Mouse (Mus musculus): ENCODE data around the gene Coa5.

Coa5 gene

GRCm38 (mm10) chr1:37429366-37430296 lies at the start of gene Coa5, which contains the start of gene Unc50:
TSS of gene Coa5 (minus strand) at chr1:37430103.
TSS of gene Unc50 (plus strand) at chr1:37430139.
- peak; percentile 92 for DNase-seq

- DNase-seq, result peak; percentile 17
These were observed 49.2 kb upstream of the Coa5 start for GRCm38 (mm10) chr1:37479074-37479473.

- no peak for DNase-seq
These were observed 48.5 kb upstream of the Coa5 start for GRCm38 (mm10) chr1:37478416-37478815.

GRCm38 (mm10) chr1:37477928-37478327 lies 48.0 kb upstream of the Coa5 start:
- no peak for DNase-seq

- DNase-seq, result no peak
These were observed 47.3 kb upstream of the Coa5 start for GRCm38 (mm10) chr1:37477250-37477649.

- DNase-seq, result no peak
These were observed 45.4 kb upstream of the Coa5 start for GRCm38 (mm10) chr1:37475312-37475711.

GRCm38 (mm10) chr1:37474634-37475190 lies 44.8 kb upstream of the Coa5 start:
- no peak for DNase-seq

GRCm38 (mm10) chr1:37474046-37474445 lies 44.1 kb upstream of the Coa5 start:
- DNase-seq, result no peak

- DNase-seq, result no peak
These were observed 43.3 kb upstream of the Coa5 start for GRCm38 (mm10) chr1:37473251-37473650.

- no peak for DNase-seq
These were observed 41.6 kb upstream of the Coa5 start for GRCm38 (mm10) chr1:37471179-37472148.

GRCm38 (mm10) chr1:37469007-37469406 lies 39.1 kb upstream of the Coa5 start:
- DNase-seq, result no peak

GRCm38 (mm10) chr1:37467806-37468205 lies 37.9 kb upstream of the Coa5 start:
- DNase-seq, result no peak

GRCm38 (mm10) chr1:37466322-37466995 lies 36.6 kb upstream of the Coa5 start:
- no peak for DNase-seq

- no peak for DNase-seq
These were observed 35.1 kb upstream of the Coa5 start for GRCm38 (mm10) chr1:37464878-37465452.

- DNase-seq, result no peak
These were observed 27.6 kb upstream of the Coa5 start for GRCm38 (mm10) chr1:37457546-37457945.

- DNase-seq, result no peak
These were observed 21.4 kb upstream of the Coa5 start for GRCm38 (mm10) chr1:37451270-37451669.

- peak; percentile 66 for DNase-seq
These were observed 18.6 kb upstream of the Coa5 start for GRCm38 (mm10) chr1:37448361-37449095.

- no peak for DNase-seq
These were observed 13.2 kb upstream of the Coa5 start for GRCm38 (mm10) chr1:37442848-37443835.

- no peak for DNase-seq
These were observed 6.5 kb upstream of the Coa5 start for GRCm38 (mm10) chr1:37436419-37436818.

GRCm38 (mm10) chr1:37430297-37430840 lies 466 bp upstream of the Coa5 start:
- no peak for DNase-seq
